Mouse (Mus musculus) cerebellum, postnatal 10 days (tissue): ENCODE results near the gene Fbxo8.

Experiments
- DNase-seq, 2 experiments: peaks; one replicate each; pipeline ENCODE4 v3.0.0; 2021; ENCODE audit warnings: mixed read lengths in 2 of 2

Gene Fbxo8

GRCm38 (mm10) chr8:56550558-56551360, at the start of gene Fbxo8, which contains the start of gene Cep44:
Fbxo8 (plus strand) TSS chr8:56551090.
Cep44 (minus strand) TSS chr8:56551047.
- DNase-seq = peak; percentile 89 to 92

DNA sequence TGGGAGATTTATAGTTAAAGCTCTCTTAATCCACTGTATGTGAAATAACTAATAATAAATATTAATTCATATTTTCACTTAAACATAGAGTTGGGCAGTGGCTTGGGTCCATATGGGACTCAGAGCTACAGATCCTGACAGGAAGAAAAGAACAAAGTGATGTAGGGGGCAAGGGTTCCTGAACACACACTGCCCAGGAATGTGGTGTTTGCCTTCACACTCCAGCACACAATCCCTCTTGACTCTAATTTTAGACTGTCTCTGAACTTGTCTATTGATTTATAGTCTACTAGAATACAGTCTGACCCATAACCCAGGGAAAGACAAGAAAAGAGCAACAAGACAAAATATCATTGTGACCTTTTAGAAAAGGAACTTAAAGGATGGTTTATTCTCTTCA, 49.0 kb upstream of the Fbxo8 start:
- DNase-seq = no peak

- DNase-seq = no peak
Measured at GRCm38 (mm10) chr8:56508318-56508951, 42.5 kb upstream of the Fbxo8 start.

- no peak for DNase-seq
Measured at GRCm38 (mm10) chr8:56508952-56509479, 41.9 kb upstream of the Fbxo8 start.

- no peak for DNase-seq
Measured at GRCm38 (mm10) chr8:56518848-56519247, 32.0 kb upstream of the Fbxo8 start.

DNA sequence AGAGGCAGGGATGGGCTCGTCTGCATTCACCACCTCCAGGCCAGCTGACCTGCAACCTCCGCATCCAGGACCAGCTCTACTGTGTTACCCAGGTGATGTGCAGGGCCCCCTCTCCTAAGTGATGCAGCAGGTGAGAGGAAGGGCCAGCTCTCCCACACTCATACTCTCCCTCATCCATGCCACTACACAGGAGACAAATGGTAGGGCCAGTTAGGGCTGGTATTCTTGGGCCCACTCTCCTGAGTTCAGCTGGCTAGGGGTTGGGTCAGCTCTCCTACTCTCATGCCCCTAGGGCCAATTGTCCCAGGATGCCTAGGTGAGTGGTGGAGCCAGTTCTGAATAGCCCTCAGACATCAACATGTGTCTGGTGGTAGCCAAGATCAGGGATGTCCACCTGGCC, 30.6 kb upstream of the Fbxo8 start:
- no peak for DNase-seq

GRCm38 (mm10) chr8:56521051-56521450, 29.8 kb upstream of the Fbxo8 start:
- DNase-seq = no peak

GRCm38 (mm10) chr8:56528869-56529268, 22.0 kb upstream of the Fbxo8 start:
- DNase-seq = no peak

DNA sequence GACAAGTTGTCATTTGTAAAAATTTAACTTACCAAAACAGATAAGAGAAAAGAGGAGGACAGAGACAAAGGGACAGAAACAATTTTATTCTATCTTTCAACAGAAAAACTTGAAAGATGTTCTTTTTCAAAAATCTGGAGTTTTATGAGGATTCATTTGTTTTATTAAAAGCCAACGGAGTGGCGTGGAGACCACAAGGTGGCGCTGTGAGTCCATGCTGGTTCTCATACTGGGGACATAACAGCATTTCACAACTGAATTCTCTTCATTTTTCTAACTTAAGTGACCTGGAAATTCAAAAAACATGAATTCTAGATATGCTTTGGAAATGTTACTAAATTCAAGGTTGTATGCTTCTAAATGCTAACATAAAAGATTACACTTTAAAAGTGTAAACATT, 20.5 kb upstream of the Fbxo8 start:
- peak; percentile 78 to 81 for DNase-seq

DNA sequence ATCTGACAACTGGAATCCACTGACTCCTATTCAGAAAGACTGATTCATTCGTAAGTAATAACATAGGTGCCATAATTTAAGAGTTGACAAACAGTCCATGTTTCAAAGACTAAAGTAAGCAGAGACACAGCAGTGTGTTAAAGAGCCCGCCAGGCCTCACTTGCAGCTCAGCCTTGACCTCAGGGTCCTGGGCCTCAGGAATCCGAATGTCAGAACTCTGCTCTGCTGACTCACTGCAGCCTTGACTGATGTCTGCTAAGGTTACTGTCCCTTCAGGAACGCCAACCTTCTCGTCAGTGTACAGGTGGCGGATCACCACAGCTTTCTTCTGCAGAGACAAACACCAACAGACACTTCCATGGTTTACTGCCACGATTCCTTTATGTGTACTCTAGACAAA, 10.2 kb upstream of the Fbxo8 start:
- DNase-seq = no peak

DNA sequence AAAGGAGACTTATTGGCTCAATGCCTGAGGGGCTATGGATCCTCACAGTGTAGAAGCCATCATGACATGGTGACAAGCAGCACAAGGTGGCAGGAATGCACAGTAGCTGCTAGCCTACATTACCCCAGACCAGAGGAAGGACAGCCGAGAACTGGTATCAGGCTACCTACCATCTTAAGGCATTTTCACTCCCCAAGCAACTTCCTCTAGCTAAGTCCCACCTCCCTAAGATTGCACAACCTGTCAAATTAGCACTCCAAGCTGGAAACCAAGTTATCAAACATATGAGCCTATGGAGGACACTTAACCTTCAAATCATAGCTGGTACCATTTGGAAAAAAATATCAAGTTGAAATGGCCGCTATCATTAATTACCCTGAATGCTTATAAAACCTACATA, 3.0 kb upstream of the Fbxo8 start:
- no peak for DNase-seq

DNA sequence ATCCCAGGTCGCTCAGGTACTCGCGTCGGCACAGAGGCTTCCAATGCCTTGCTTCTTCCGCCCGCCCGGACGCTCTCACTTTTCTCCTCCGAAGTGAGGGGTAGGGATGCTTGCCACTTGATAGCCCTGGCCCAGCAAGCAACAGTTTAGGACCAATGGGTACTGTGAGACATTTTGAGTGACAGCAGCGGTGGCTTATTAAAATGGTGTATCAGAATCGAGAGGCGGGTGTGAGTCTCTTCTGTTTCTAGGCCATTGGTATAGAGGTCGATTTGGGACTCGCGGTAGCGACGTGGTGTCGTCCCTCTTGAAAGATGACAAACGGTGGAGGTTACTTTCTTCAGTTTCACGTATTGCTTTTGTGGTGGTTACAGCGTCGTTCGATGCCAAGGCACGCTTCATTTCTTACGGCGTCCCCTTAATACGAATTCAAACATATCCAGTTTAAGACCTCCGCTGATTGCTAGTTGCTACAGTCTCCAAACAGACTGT, 517 bp downstream of the Fbxo8 start:
- peak; percentile 91 for DNase-seq

DNA sequence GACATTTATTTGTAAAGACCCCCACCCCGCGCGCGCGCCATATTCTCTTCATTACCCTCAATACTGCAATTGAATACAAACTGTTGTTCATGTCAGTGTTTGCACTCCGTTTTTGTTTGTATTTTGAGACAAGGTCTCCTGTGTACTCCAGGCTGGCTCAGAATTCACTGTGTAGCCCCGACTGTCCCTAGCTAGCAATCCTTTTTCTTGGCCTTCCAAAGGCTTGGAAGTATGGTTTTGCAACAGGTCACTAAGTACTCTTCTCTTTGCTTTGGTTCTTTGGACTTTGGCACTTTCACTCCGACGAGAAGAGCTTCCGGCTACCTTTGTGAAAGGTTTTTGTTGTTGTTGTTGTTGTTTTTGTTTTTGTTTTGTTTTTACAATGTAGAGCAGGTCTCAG, 1.2 kb downstream of the Fbxo8 start:
- peak; percentile 15 to 18 for DNase-seq

- DNase-seq = no peak
Measured at GRCm38 (mm10) chr8:56552551-56553103, 1.7 kb downstream of the Fbxo8 start.

DNA sequence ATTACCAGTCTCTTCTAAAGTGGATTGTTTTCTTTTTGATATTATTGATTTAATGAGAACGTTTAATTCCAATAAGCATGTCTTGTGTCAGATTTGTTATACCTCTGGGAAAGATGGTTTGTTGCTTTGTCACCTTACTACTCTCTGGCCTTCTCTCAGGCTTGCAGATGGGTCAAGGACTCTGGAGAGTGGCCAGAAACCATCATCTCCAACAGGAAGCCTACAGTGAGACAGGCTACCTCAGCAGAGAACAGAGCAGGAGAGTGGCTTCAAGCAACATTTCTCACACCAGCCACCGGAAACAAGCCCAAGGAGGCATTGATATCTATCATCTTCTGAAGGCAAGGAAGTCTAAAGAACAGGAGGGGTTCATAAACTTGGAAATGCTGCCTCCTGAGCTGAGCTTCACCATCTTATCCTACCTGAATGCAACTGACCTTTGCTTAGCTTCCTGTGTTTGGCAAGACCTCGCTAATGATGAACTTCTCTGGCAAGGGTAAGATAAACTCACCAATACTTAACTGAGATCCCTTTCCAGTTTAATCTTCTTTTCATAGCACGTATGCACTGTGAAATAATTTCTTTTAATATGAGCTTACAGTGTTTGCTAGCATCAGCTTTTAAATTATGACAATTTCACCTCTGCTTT, 13.6 kb downstream of the Fbxo8 start:
- DNase-seq = peak; percentile 24 to 28

DNA sequence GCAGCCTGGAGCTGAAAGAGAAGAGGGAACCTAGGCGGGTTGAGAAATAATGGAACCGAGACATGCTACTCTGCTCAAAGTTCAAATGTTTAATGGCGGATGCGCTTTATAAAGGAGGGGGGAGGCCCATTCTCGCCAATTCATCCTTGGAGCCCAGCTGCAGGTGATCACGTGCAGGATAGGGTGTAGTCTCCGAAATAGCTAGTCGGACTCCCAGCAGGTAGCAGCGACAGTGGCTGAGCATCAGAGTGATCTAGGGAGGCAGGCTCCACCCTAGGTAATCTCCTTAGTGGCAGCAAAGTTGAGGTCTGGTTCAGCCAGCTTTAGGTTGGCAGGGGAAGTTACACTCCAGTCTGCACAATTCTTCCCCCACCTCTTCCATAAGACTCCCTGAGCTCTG, 16.0 kb downstream of the Fbxo8 start:
- no peak for DNase-seq

- DNase-seq = peak; percentile 15 to 27
Measured at GRCm38 (mm10) chr8:56580918-56581317, 30.0 kb downstream of the Fbxo8 start.

GRCm38 (mm10) chr8:56582841-56583240, 32.0 kb downstream of the Fbxo8 start:
- DNase-seq = peak; percentile 39 to 49

GRCm38 (mm10) chr8:56589004-56589403, 38.1 kb downstream of the Fbxo8 start:
- DNase-seq = no peak

DNA sequence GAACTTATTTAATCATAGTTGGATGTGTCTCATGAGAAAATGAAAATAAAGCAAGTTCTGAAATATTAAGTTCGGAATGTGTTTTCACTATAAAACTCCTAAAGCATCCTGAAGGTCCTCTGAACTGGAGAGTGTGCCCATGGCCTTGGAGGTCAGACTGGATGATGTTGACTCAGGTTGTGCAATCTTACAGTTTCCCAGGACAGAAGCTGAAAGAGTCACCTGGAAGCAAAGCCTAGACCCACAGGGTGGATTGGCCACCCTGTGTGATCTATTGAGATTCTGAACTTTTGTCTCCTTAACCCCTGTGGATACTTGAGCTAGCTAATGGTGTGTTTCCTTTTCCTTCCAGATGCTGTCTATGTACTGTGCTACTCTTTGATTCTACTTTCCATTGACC, 40.2 kb downstream of the Fbxo8 start:
- DNase-seq = no peak

- no peak for DNase-seq
Measured at GRCm38 (mm10) chr8:56591502-56591901, 40.6 kb downstream of the Fbxo8 start.

GRCm38 (mm10) chr8:56606481-56606880, 55.6 kb downstream of the Fbxo8 start:
- DNase-seq = no peak

- no peak for DNase-seq
Measured at GRCm38 (mm10) chr8:56611736-56612135, 60.8 kb downstream of the Fbxo8 start.
